Mouse (Mus musculus) T-helper 1 cell (primary cell): ENCODE results near the gene Prpf8.

ENCODE experiments used
- in situ Hi-C: fragments of 300-600 bp; cut with MboI, MseI; formaldehyde crosslinking; loops from one replicate; pipeline ENCODE4 v1.15.1; 2025; ENCODE audit warnings: high pct_unique_total_duplicates

The Prpf8 gene

GRCm38 (mm10) chr11:75494296-75495049, 7.9 kb downstream of the Prpf8 start:
- in situ Hi-C loops = no loop called here

- in situ Hi-C loops = no loop called here
These were observed 11.5 kb downstream of the Prpf8 start for GRCm38 (mm10) chr11:75498126-75498525.

- in situ Hi-C loops = no loop called here
These were observed 21.5 kb downstream of the Prpf8 start for GRCm38 (mm10) chr11:75508162-75508561.

- in situ Hi-C loops = no loop called here
These were observed 22.3 kb downstream of the Prpf8 start for GRCm38 (mm10) chr11:75508904-75509303.

- in situ Hi-C loops = no loop called here
These were observed 23.4 kb downstream of the Prpf8 start, which contains the start of gene Rilp for GRCm38 (mm10) chr11:75509741-75510626. Gene Rilp (plus strand): TSS chr11:75510094.

GRCm38 (mm10) chr11:75510627-75510993, 24.0 kb downstream of the Prpf8 start:
- in situ Hi-C loops = no loop called here

- in situ Hi-C loops = no loop called here
These were observed 24.6 kb downstream of the Prpf8 start for GRCm38 (mm10) chr11:75511213-75511612.

- in situ Hi-C loops = no loop called here
These were observed 25.8 kb downstream of the Prpf8 start for GRCm38 (mm10) chr11:75512301-75513018.

- in situ Hi-C loops = no loop called here
These were observed 26.7 kb downstream of the Prpf8 start, which contains the start of gene Scarf1 for GRCm38 (mm10) chr11:75513336-75513735. Gene Scarf1 (plus strand): TSS chr11:75513540.

- in situ Hi-C loops = no loop called here
These were observed 28.6 kb downstream of the Prpf8 start for GRCm38 (mm10) chr11:75515186-75515585.

GRCm38 (mm10) chr11:75519834-75520633, 33.4 kb downstream of the Prpf8 start:
- in situ Hi-C loops = no loop called here

- in situ Hi-C loops = no loop called here
These were observed 35.0 kb downstream of the Prpf8 start for GRCm38 (mm10) chr11:75521609-75522008.

GRCm38 (mm10) chr11:75522793-75523192, 36.2 kb downstream of the Prpf8 start:
- in situ Hi-C loops = no loop called here

GRCm38 (mm10) chr11:75525531-75526125, 39.0 kb downstream of the Prpf8 start:
- in situ Hi-C loops = no loop called here

- in situ Hi-C loops = no loop called here
These were observed 40.3 kb downstream of the Prpf8 start for GRCm38 (mm10) chr11:75526943-75527342.

- in situ Hi-C loops = loop anchor here (5.0 to 10.0 kb wide), 2 partner anchors 43 to 205 kb away; partner anchors contain the start of gene Ywhae
These were observed 43.2 kb downstream of the Prpf8 start for GRCm38 (mm10) chr11:75529771-75530170.

GRCm38 (mm10) chr11:75530325-75530724, 43.7 kb downstream of the Prpf8 start:
- in situ Hi-C loops = loop anchor here (5.0 to 10.0 kb wide), 2 partner anchors 42 to 204 kb away; partner anchors contain the start of gene Ywhae

- in situ Hi-C loops = loop anchor here (5.0 to 10.0 kb wide), 2 partner anchors 41 to 204 kb away; partner anchors contain the start of gene Ywhae
These were observed 44.3 kb downstream of the Prpf8 start for GRCm38 (mm10) chr11:75530845-75531373.

GRCm38 (mm10) chr11:75531469-75532242, 45.0 kb downstream of the Prpf8 start, which contains the start of gene Slc43a2:
Gene Slc43a2 (plus strand): TSS chr11:75531694.
- in situ Hi-C loops = loop anchor here (5.0 to 10.0 kb wide), 2 partner anchors 41 to 203 kb away; partner anchors contain the start of gene Ywhae
